Mouse (Mus musculus): ENCODE measurements at regions not wholly inside any gene's neighbourhood (a gene's known extent, or its start where the extent isn't known, plus 50 kb on each side); places are given as distances from the start of the nearest gene placed in this dataset.

- no peak for TF ChIP-seq CTCF (IDR thresholded peaks at IDR 0.05; ENCODE audit: low read depth, low read length)
- no peak for TF ChIP-seq POLR2A (IDR thresholded peaks at IDR 0.05; ENCODE audit: extremely low read depth, insufficient read depth, low read length)
These were observed 212.6 kb upstream of the H2al1a start for GRCm38 (mm10) chrX:11086257-11087072.

Data from liver, adult 2 months (tissue).